Mouse (Mus musculus): ENCODE results near the gene Izumo1r.

The Izumo1r gene

GRCm38 (mm10) chr9:14903581-14904378 is at the start of gene Izumo1r:
Gene Izumo1r (minus strand): TSS chr9:14903949.
- in situ Hi-C loops (cut with MboI; ENCODE audit: unreplicated experiment in 2 of 2) = loop anchor here in 1 of 2 experiments (25.0 kb wide), 1 partner anchor 609 kb away; no protein-coding TSS in a partner anchor

DNA sequence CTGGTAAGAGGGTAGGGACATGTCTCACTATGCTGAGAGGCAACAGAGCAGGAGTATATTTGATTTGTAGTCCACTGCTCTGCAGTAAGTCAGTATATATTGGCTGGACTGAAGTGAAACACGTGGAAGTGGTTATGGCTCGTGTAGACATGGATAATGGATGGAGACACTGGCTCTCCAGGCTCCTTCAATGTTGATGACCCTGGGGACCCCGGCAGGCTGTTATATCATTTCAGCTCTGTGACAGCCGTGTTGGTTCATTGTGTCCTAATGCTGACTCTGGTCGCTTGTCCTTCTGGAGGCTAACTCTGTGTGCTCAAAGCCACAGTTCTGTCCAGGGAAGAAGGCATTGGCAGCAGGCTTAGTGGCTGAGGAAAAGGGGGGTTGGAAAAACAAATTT is 47.3 kb upstream of the Izumo1r start:
- in situ Hi-C loops (cut with MboI; ENCODE audit: unreplicated experiment in 2 of 2) = no loop called here

DNA sequence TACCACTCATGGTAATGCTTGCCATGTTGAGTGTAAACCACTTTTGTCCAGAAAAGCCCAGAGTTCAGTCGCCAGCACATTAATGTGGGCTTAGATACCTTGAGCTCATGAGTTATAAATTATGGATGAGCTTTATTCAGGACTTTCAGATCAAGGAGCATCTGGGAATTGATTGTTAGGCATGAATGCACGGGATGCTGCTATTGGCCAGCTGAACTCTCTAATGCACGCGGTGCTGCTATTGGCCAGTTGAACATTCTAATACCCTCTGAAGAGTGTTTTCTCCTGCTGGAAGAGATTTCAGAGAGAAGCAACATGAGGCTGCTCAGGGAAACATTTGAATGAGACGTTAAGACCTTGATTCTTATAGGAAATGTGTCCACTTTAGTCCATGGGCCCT is 45.1 kb upstream of the Izumo1r start:
- in situ Hi-C loops (cut with MboI; ENCODE audit: unreplicated experiment in 2 of 2) = no loop called here

- in situ Hi-C loops (cut with MboI; ENCODE audit: unreplicated experiment in 2 of 2) = no loop called here
These were observed 42.9 kb upstream of the Izumo1r start for GRCm38 (mm10) chr9:14946677-14947076.

- in situ Hi-C loops (cut with MboI; ENCODE audit: unreplicated experiment in 2 of 2) = no loop called here
These were observed 42.2 kb upstream of the Izumo1r start for GRCm38 (mm10) chr9:14945919-14946318.

- in situ Hi-C loops (cut with MboI; ENCODE audit: unreplicated experiment in 2 of 2) = no loop called here
These were observed 38.5 kb upstream of the Izumo1r start for GRCm38 (mm10) chr9:14942143-14942720.

- in situ Hi-C loops (cut with MboI; ENCODE audit: unreplicated experiment in 2 of 2) = no loop called here
These were observed 35.9 kb upstream of the Izumo1r start for GRCm38 (mm10) chr9:14939610-14940009.

DNA sequence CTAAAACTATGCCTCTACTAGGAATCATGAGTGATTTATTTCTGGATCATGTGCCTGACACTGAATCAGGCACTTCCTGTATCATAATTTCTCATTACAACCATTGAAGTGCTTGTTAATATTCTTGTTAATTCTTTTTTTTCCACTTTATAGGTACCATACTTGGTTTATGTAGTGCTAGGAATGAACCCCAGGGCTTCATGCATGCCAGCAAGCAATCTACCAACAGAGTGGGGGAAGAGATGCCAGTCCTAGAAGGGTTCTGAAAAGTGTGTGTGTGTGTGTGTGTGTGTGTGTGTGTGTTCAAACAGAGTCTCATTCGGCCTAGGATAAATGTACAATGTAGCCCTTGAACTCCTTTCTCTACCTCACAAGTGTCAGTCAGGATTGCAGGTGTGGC is 33.6 kb upstream of the Izumo1r start:
- in situ Hi-C loops (cut with MboI; ENCODE audit: unreplicated experiment in 2 of 2) = no loop called here

DNA sequence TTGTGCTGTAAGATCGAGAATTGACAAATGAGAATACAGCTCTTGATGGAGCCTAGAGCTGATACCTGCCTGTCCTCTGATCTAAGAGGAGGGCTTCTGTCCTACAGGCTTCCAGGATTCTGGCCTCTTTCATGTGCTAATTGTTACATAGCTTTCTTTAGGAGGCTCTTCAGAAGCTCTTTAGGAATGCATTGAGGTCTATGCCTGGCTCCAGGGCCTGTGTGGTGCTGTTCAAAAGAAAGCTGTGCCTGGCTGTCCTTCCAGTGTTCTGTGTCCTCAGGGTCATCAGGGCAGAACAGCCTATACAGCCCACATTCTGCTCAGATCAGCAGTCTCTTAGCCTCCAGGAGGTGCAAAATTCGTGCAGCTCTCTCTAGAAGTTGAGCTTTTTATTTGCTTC is 31.1 kb upstream of the Izumo1r start:
- in situ Hi-C loops (cut with MboI; ENCODE audit: unreplicated experiment in 2 of 2) = no loop called here

DNA sequence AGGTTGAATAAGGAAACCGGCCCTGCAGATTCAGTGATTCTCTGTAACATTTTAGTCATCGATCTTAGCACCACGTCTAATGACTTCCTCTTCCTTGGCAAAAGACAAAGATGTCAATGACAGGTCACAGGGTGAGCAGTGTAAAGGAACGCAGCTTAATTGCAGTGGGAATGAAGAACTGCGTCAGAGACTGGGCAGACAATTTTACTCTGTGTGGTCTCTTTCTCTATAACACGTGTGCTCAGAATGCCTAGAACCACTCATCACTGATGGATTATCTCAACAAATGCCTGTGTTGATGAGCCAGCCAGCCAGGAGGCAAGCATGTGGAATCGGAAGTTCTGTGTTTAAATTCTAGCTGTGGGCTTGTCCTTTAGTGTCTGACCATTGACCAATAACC is 28.2 kb upstream of the Izumo1r start:
- in situ Hi-C loops (cut with MboI; ENCODE audit: unreplicated experiment in 2 of 2) = no loop called here

- in situ Hi-C loops (cut with MboI; ENCODE audit: unreplicated experiment in 2 of 2) = no loop called here
These were observed 27.5 kb upstream of the Izumo1r start for GRCm38 (mm10) chr9:14931211-14931610.

- in situ Hi-C loops (cut with MboI; ENCODE audit: unreplicated experiment in 2 of 2) = no loop called here
These were observed 22.8 kb upstream of the Izumo1r start for GRCm38 (mm10) chr9:14926593-14926992.

DNA sequence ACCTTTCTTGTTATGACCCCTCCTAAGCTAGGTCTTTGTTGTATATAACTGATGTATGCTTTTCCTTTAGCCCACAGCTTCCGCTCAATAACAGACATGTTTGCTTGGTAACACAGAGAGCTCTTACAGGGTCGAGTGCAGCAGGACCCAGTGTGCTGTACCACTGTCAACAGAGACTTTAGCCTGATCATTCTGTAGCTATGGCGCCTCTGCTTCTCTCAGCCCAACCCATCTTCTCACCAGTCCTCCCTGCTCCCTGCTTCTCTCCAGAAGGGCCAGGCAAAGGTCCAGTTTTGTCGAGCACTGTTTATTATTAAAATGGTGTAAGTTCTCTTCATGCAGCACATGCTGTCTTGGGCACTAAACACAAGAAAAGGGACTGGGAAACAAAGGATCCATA is 19.9 kb upstream of the Izumo1r start:
- in situ Hi-C loops (cut with MboI; ENCODE audit: unreplicated experiment in 2 of 2) = loop anchor here in 1 of 2 experiments (25.0 kb wide), 1 partner anchor 589 kb away; no protein-coding TSS in a partner anchor

- in situ Hi-C loops (cut with MboI; ENCODE audit: unreplicated experiment in 2 of 2) = loop anchor here in 1 of 2 experiments (25.0 kb wide), 1 partner anchor 590 kb away; no protein-coding TSS in a partner anchor
These were observed 18.3 kb upstream of the Izumo1r start for GRCm38 (mm10) chr9:14921971-14922560.

DNA sequence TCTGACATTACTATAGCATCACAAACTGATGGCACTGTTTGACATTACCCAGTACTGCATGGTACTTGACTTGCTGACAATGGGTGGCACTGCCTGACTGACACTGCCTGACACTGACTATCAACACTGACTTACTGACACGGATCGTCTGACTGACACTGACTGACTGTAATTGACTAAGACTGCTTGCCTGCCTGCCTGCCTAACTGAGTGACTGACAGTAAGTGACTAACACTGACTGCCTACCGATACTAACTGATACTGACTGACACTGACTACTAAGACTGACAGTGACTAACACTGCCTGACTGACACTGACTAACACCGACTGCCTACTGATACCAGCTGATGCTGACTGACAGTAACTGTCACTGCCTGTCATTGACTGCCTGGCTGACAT is 17.5 kb upstream of the Izumo1r start:
- in situ Hi-C loops (cut with MboI; ENCODE audit: unreplicated experiment in 2 of 2) = loop anchor here in 1 of 2 experiments (25.0 kb wide), 1 partner anchor 591 kb away; no protein-coding TSS in a partner anchor

DNA sequence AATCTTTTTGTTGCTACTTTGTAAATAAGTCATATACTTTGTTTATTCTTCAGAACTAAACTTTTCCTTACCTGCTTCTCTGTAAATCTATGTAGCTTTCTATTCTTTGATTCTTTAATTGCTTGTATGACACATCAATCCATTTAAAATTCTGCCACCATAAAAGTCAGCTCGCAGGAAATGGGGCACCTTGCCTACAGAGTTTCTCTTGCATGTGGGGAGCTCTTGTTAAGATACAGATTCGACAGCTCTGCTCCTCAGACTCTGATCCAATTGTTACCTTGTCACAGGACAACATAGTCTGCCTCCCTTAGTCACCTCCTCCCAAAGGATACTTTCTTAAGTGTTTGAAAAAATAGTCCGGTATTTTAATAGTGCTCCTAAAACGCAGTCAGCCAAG is 16.9 kb upstream of the Izumo1r start:
- in situ Hi-C loops (cut with MboI; ENCODE audit: unreplicated experiment in 2 of 2) = loop anchor here in 1 of 2 experiments (25.0 kb wide), 1 partner anchor 592 kb away; no protein-coding TSS in a partner anchor

GRCm38 (mm10) chr9:14918825-14919668 is 15.3 kb upstream of the Izumo1r start:
- in situ Hi-C loops (cut with MboI; ENCODE audit: unreplicated experiment in 2 of 2) = loop anchor here in 1 of 2 experiments (25.0 kb wide), 1 partner anchor 593 kb away; no protein-coding TSS in a partner anchor

DNA sequence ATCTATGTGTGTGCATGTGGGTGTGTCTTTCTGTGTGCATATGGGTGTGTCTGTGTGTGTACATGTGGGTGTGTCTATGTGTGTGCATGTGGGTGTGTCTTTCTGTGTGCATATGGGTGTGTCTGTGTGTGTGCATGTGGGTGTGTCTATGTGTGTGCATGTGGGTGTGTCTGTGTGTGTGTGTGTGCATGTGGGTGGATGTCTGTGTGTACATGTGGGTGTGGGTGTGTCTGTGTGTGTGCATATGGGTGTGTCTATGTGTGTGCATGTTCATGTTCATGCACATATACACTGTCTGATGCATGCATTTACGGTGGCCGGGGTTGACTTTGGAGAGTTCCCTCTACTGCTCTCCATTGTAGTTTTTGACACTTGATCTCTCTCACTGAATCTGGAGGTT is 13.9 kb upstream of the Izumo1r start:
- in situ Hi-C loops (cut with MboI; ENCODE audit: unreplicated experiment in 2 of 2) = loop anchor here in 1 of 2 experiments (25.0 kb wide), 1 partner anchor 595 kb away; no protein-coding TSS in a partner anchor

DNA sequence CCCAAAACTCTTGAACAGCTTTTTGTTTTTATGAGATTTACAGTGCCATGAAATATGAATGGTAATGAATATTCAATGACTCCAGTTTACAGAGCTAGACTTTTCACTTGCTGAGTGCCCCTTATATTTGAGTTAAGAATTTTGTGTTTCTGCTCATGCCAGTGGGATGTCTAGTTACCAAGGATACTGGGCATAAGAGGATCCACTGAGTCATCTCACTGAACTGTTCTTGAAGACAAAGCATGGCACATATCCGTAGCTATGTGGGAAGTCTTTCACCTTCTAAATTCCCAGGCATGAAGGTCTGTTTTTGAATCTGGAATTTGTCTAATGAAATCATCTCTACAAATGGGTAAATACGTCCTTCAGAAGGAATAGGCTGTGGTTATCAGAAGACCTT is 8.3 kb upstream of the Izumo1r start:
- in situ Hi-C loops (cut with MboI; ENCODE audit: unreplicated experiment in 2 of 2) = loop anchor here in 1 of 2 experiments (25.0 kb wide), 1 partner anchor 600 kb away; no protein-coding TSS in a partner anchor

- in situ Hi-C loops (cut with MboI; ENCODE audit: unreplicated experiment in 2 of 2) = loop anchor here in 1 of 2 experiments (25.0 kb wide), 1 partner anchor 602 kb away; no protein-coding TSS in a partner anchor
These were observed 6.2 kb upstream of the Izumo1r start for GRCm38 (mm10) chr9:14909981-14910380.

Measured in v-Abl transformed pro-B cells (cell line).